Mouse (Mus musculus) cerebellum, adult 11 months (tissue): ENCODE measurements around the gene Ucp3.

Experiments used
- DNase-seq: peaks from one replicate; pipeline ENCODE4 v3.0.0; 2022

The Ucp3 gene

GRCm38 (mm10) chr7:100501844-100502373 lies 29.1 kb downstream of the Ucp3 start:
- no peak for DNase-seq

GRCm38 (mm10) chr7:100502374-100502922 lies 29.7 kb downstream of the Ucp3 start:
- no peak for DNase-seq

GRCm38 (mm10) chr7:100503076-100503475 lies 30.3 kb downstream of the Ucp3 start:
- DNase-seq = no peak

GRCm38 (mm10) chr7:100504740-100505487 lies 32.1 kb downstream of the Ucp3 start:
- DNase-seq = no peak

GRCm38 (mm10) chr7:100506494-100506893 lies 33.7 kb downstream of the Ucp3 start:
- no peak for DNase-seq

GRCm38 (mm10) chr7:100508670-100509069 lies 35.9 kb downstream of the Ucp3 start:
- no peak for DNase-seq

GRCm38 (mm10) chr7:100511602-100512001 lies 38.8 kb downstream of the Ucp3 start:
- no peak for DNase-seq

- DNase-seq = no peak
Measured at GRCm38 (mm10) chr7:100514573-100514972, 41.8 kb downstream of the Ucp3 start, which contains the start of gene Dnajb13. TSS of gene Dnajb13 (minus strand) at chr7:100514960.

GRCm38 (mm10) chr7:100520204-100520603 lies 47.4 kb downstream of the Ucp3 start:
- no peak for DNase-seq

- DNase-seq = peak; percentile 69
Measured at GRCm38 (mm10) chr7:100520663-100521285, 48.0 kb downstream of the Ucp3 start.

- DNase-seq = no peak
Measured at GRCm38 (mm10) chr7:100522222-100522621, 49.4 kb downstream of the Ucp3 start.

GRCm38 (mm10) chr7:100524669-100525068 lies 51.9 kb downstream of the Ucp3 start:
- no peak for DNase-seq

GRCm38 (mm10) chr7:100530766-100531165 lies 58.0 kb downstream of the Ucp3 start:
- DNase-seq = no peak

- DNase-seq = no peak
Measured at GRCm38 (mm10) chr7:100533503-100533902, 60.7 kb downstream of the Ucp3 start.

- no peak for DNase-seq
Measured at GRCm38 (mm10) chr7:100534216-100534615, 61.4 kb downstream of the Ucp3 start.

- DNase-seq = no peak
Measured at GRCm38 (mm10) chr7:100535831-100536230, 63.0 kb downstream of the Ucp3 start.
